Mouse (Mus musculus) erythroblast, embryonic 14.5 days (primary cell): ENCODE results near the gene Gnb1.

Experiments used
- GATA1 ChIP-seq: IDR thresholded peaks from 2 replicates; pipeline ENCODE4 v1.6.1; 2012; ENCODE audit warnings: low read length, inconsistent platforms, mixed read lengths
- TAL1 ChIP-seq: IDR thresholded peaks from 3 replicates; pipeline ENCODE4 v1.6.1; 2012; ENCODE audit warnings: low read length, inconsistent platforms, mixed read lengths

- TF ChIP-seq TAL1 (no peak), GATA1 (no peak)
Observed at GRCm38 (mm10) chr4:155487746-155488145, 3.4 kb upstream of the Gnb1 start.
